Mouse (Mus musculus) ES-Bruce4 (cell line): ENCODE data around the gene Stat3. TPM values are rescaled to one million over a fixed set of nuclear protein-coding genes. Genes with fewer than 3 reads are reported as not detected.
A peak's percentile ranks its signal among the peaks of the same experiment; 100 is the strongest.

Experiments used
- H3K27ac ChIP-seq: 2 replicates; pipeline ENCODE4 v1.5.1; 2012; ENCODE audit warnings: low read length, inconsistent platforms; ENCODE audit not compliant: insufficient read depth
- H3K27me3 ChIP-seq: 2 replicates; pipeline ENCODE4 v1.6.1; 2012; ENCODE audit warnings: mild to moderate bottlenecking, low read length, inconsistent platforms; ENCODE audit not compliant: control insufficient read depth, poor library complexity, insufficient read depth, severe bottlenecking
- H3K36me3 ChIP-seq: 2 replicates; pipeline ENCODE4 v1.6.1; 2012; ENCODE audit warnings: inconsistent platforms, mild to moderate bottlenecking, low read length, moderate library complexity; ENCODE audit not compliant: control insufficient read depth, poor library complexity, insufficient read depth, severe bottlenecking
- H3K4me1 ChIP-seq: one replicate; pipeline ENCODE4 v1.8.1; 2011; ENCODE audit warnings: low read length; ENCODE audit not compliant: control insufficient read depth, insufficient read depth
- H3K4me3 ChIP-seq: 2 replicates; pipeline ENCODE4 v1.5.1; 2011; ENCODE audit warnings: low read depth, mild to moderate bottlenecking, low read length
- H3K9ac ChIP-seq: 2 replicates; pipeline ENCODE4 v1.6.1; 2012; ENCODE audit warnings: low read depth, mild to moderate bottlenecking, inconsistent platforms; ENCODE audit not compliant: poor library complexity, severe bottlenecking
- H3K9me3 ChIP-seq: replicated peaks from 2 replicates; pipeline ENCODE4 v1.6.1; 2012; ENCODE audit warnings: mild to moderate bottlenecking, low read length, inconsistent platforms; ENCODE audit not compliant: control insufficient read depth, poor library complexity, insufficient read depth, severe bottlenecking
- CTCF ChIP-seq: IDR thresholded peaks from one replicate; pipeline ENCODE4 v1.8.1; 2011; ENCODE audit warnings: low read depth, low read length
- EP300 ChIP-seq: IDR thresholded peaks from 2 replicates; pipeline ENCODE4 v1.6.1; 2011; ENCODE audit warnings: low read depth, low read length; ENCODE audit not compliant: insufficient read depth
- POLR2A ChIP-seq: IDR thresholded peaks from one replicate; pipeline ENCODE4 v1.8.1; 2011; ENCODE audit warnings: low read length; ENCODE audit not compliant: insufficient read depth
- polyA plus RNA-seq: library from polyadenylated mRNA; stranded (reverse); fragments of >200 nt; gene quantifications from 2 replicates; pipeline ENCODE4 v1.2.4, GENCODE M21; 2011; ENCODE audit warnings: low read depth; ENCODE audit not compliant: missing spikeins, insufficient read depth, insufficient read length

The Stat3 gene
- polyA plus RNA-seq, 1 experiment: 39.8 TPM

- Histone ChIP-seq H3K9me3 (no peaks in the 10 kb centered on the region), H3K4me3 (no peak overlapping the region), H3K9ac (no peak overlapping the region), H3K27ac (no peak overlapping the region), H3K27me3 (no peaks in the 10 kb centered on the region), H3K36me3 (peaks cover 32% of the 10 kb centered on the region), H3K4me1 (no peaks in the 10 kb centered on the region)
- no peak for TF ChIP-seq EP300
- TF ChIP-seq CTCF: no peak
- no peak for TF ChIP-seq POLR2A
Measured at GRCm38 (mm10) chr11:100898441-100899199, 40.7 kb downstream of the Stat3 start.

- no peak overlapping the region for H3K4me3 ChIP-seq
- no peak overlapping the region for H3K27ac ChIP-seq
- peaks cover 30% of the 10 kb centered on the region for H3K36me3 ChIP-seq
- H3K4me1 ChIP-seq: no peaks in the 10 kb centered on the region
- no peak overlapping the region for H3K9ac ChIP-seq
- H3K9me3 ChIP-seq: no peaks in the 10 kb centered on the region
- no peak for TF ChIP-seq EP300
- no peak for TF ChIP-seq CTCF
- no peak for TF ChIP-seq POLR2A
- H3K27me3 ChIP-seq: no peaks in the 10 kb centered on the region
Measured at GRCm38 (mm10) chr11:100897294-100898231, 41.8 kb downstream of the Stat3 start.

GRCm38 (mm10) chr11:100896078-100896477, 43.3 kb downstream of the Stat3 start:
- TF ChIP-seq EP300 (no peak), POLR2A (no peak), CTCF (no peak)
- no peak overlapping the region for H3K4me3 ChIP-seq
- no peaks in the 10 kb centered on the region for H3K4me1 ChIP-seq
- no peaks in the 10 kb centered on the region for H3K27me3 ChIP-seq
- H3K36me3 ChIP-seq: peaks cover 23% of the 10 kb centered on the region
- no peaks in the 10 kb centered on the region for H3K9me3 ChIP-seq
- H3K9ac ChIP-seq: no peak overlapping the region
- H3K27ac ChIP-seq: no peak overlapping the region

GRCm38 (mm10) chr11:100894146-100894918, 45.0 kb downstream of the Stat3 start:
- Histone ChIP-seq H3K4me1 (no peaks in the 10 kb centered on the region), H3K27ac (no peak overlapping the region), H3K27me3 (no peaks in the 10 kb centered on the region), H3K9me3 (no peaks in the 10 kb centered on the region), H3K4me3 (no peak overlapping the region), H3K36me3 (peaks cover 27% of the 10 kb centered on the region), H3K9ac (no peak overlapping the region)
- TF ChIP-seq CTCF: no peak
- no peak for TF ChIP-seq EP300
- no peak for TF ChIP-seq POLR2A

- Histone ChIP-seq H3K9me3 (no peaks in the 10 kb centered on the region), H3K4me1 (no peaks in the 10 kb centered on the region), H3K36me3 (peaks cover 24% of the 10 kb centered on the region), H3K27me3 (no peaks in the 10 kb centered on the region), H3K27ac (no peak overlapping the region), H3K9ac (no peak overlapping the region), H3K4me3 (no peak overlapping the region)
- TF ChIP-seq CTCF (peak; percentile 100), EP300 (peak; percentile 50; the same call in 1 of the 2 replicates), POLR2A (no peak)
Measured at GRCm38 (mm10) chr11:100893482-100893881, 45.9 kb downstream of the Stat3 start.
